Mouse (Mus musculus) ovary, adult 18-20 months (tissue): ENCODE measurements around the gene Tex14.
"Not testable (repeated sequence)": the region's sequence is repeated elsewhere in the genome, so short reads cannot be mapped to it uniquely, and the experiment has no call there.

Experiments
- DNase-seq: peaks from one replicate; pipeline ENCODE4 v3.0.0; 2022; ENCODE audit warnings: low spot score, mixed read lengths

Gene Tex14

GRCm38 (mm10) chr11:87426450-87427250, 21.8 kb downstream of the Tex14 start:
- peak; percentile 72 for DNase-seq

DNA sequence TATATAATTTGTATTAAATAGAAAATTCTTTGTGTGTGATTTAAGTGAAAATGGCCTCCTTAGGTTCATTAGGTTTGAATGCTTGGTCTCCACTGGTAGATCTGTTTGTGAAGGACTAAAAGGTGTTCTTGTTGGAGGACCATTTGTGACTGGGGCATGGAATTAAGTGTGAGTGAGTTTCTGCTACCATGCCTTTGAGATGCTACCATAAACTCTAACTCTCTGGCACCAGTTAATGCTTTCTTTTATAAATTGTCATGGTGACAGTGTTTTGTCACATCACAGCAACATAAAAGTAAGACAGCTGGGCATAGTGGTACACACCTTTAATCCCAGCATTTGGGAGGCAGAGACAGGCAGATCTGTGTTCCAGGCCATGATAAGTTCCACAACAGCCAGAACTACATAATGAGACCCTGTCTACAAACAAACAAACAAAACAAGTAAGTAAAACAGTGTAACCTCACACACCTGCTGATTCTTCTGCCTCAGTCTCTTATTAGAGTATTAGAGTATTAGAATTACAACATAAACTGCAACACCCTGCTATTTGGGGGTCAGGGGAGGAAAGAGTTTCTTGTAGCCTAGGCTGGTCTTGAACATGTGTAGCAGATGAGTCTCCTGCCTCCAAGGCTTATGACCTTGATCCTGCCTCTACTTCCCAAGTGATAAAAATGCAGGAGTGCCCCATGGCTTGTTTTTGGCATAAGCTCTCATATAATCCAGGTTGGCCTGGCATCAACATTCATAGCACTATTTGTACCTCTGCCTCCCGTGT, 22.6 kb downstream of the Tex14 start:
- no peak for DNase-seq

DNA sequence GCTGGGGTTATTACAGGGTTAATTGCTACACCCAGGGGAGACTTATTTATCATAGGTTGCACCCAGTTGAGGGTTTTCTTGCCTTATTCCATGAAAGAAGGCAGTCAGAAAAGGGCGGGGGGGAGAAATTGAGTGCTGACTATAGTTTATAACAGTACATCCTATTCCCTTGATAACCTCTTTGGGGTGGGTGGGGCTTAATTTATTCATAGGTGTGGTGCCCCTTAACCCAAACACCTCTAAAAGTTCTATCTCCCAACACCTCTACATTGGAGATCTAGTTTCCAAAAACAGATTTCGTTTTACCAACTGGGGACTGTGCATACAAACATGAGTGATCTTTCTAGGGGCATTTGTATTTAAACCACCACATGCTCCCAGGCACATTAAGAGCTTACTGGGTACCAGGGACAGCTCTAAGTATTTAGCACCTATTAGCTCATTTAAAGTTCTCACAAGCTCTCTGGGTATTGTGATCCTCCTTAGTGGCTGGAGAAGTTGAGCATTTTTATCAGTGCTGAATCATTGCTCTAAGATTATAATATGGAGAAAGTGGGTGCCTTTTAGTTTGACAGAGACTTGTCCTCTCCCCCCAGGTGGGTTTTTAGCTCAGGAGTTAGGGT, 23.3 kb downstream of the Tex14 start:
- DNase-seq = no peak

DNA sequence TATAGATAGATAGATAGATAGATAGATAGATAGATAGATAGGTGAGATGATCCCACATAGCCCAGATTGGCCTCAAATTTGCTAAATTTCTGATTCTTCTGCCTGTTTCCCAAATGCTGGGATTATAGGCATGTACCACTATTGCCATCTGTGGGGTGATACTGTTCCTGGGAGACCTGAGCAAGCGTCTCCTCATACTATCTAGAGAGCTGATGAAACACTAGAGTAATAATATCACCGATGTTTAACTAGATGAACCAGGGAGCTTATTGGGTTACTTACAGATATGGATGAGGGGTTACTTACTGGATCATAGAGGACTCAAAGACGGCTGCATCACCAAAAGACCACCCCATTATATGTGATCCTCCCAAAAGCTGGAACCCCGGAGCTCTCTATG, 24.5 kb downstream of the Tex14 start:
- no peak for DNase-seq

DNA sequence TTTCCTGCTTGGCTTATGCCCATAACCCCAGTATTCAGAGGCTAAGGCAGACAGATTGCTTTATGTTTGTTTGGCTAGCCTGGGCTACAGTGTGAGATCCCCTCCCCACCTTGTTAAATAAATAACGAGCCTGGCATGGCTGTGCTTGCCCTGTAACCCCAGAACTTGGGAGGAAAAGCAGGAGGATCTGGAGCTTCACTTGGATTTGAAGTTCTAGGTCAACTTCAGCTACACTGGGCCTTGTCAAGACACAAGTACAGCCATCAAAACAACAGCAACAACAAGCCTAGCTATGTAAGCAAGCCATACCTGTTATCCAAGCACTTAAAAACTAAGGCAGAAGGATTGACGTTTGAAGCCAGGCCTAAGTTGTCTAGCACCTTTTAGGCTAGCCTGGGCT, 25.5 kb downstream of the Tex14 start:
- no peak for DNase-seq

DNA sequence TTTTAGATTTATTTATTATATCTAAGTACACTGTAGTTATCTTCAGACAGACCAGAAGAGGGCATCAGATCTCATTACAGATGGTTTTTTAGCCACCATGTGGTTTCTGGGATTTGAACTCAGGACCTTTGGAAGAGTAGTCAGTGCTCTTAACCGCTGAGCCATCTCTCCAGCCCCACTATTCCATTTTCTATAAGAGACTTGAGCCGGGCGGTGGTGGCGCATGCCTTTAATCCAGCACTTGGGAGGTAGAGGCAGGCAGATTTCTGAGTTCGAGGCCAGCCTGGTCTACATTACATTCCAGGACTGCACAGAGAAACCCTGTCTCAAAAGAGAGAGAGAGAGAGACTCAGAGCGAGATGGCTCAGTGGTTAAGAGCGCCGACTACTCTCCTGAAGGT, 26.9 kb downstream of the Tex14 start:
- DNase-seq = not testable (repeated sequence)

GRCm38 (mm10) chr11:87432447-87432846, 27.6 kb downstream of the Tex14 start:
- no peak for DNase-seq

- DNase-seq = no peak
These were observed 28.2 kb downstream of the Tex14 start for GRCm38 (mm10) chr11:87432933-87433669.

- DNase-seq = not testable (repeated sequence)
These were observed 30.2 kb downstream of the Tex14 start for GRCm38 (mm10) chr11:87435107-87435506.

DNA sequence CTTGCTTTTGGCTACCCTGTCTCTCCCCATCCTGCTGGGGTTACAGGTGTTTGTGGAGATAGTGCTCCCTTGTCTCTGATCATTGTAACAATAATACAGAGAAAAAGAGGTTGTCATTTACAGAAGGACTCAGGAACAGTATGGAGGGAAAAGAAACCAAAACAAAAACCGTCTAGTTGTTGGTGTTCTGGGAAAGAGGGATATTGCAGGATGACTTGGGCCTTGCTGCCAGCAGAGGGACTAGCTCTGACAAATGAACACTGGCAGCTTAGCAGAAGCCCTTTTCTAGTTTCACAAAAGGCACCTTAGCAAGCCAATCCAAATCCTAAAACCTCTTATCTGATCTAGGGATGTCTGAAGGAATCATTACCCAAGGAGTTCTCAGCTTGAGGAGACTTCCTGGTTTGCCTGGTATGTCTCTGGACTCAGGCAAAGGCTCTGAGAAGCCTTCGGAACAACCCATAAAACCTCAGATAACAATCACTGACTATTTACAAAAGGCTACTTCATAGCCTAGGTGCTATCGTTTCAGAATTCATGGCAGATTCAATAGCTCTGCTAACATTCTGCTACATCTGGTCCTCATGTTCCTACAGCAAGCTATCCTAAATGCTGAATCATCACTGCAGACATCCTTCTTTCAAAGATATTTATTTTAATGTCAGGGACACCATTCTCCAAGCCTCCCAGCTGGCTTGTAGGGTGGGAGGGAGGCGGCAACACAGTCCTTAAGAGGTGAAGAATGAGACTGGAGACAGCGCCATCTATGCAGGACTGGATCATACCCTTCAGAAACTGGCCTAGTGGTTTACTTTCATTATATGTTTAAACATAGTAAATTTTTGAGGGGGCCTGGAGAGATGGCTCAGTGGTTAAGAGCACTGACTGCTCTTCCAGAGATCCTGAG, 31.7 kb downstream of the Tex14 start:
- no peak for DNase-seq

DNA sequence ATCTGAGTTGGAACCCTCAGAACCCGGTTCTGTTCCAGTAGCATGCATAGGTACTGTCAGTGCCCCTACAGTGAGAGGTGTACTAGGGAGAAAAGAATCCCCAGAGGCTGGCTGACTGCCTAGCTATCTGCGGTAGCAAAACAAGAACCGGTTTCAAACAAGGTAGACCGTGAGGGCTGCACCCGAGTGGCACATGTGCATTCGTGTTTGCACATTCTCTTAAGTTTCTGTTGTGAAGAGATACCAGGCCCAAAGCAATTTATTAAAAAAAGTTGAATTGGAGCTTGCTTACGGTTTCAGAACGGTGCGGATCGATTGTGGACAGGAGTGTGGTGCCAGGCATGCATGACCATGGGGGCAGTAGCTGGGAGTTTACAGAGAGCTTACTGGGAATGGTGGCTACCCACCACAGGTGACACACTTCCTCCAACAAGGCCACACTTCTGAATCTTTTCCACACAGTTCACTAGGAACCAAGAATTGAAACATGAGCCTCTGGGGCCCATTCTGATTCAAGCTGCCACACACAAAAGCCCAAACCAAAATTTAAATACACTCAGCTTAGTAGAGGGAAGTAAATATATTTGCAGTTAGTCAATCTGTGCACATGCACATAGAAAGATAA, 35.0 kb downstream of the Tex14 start:
- no peak for DNase-seq

DNA sequence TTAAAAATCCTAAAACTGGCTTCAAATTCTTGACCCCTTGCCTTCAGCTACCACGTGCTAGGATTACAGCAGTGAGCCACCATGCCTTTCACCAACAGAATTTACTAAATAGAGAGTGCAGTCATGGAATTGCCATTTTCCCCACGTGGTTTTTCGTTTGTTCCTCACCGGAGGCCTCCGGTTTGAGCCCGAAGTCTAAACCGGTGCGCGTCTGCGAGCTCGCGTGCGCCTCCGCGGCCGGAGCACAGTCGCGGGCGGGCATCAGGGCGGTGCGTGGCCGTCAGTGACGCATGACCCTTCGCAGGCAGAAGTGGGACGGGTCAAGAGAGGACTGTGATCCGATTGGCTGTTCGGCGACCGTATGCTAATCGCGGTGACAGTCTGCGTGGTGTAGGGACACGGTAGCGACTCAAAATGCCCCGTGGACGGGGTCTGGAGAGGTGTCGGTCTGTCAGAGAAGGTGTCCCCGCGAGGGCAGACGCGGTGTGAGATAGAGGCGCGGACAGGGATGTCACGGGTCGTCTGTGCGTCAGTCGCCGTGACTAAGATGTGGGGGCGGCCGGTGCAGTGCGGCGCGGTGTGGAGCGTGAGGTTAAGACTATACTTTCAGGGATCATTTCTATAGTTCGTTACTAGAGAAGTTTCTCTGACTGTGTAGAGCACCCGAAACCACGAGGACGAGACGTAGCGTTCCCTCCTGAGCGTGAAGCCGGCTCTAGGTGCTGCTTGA, 37.9 kb downstream of the Tex14 start:
- DNase-seq = peak; percentile 79

DNA sequence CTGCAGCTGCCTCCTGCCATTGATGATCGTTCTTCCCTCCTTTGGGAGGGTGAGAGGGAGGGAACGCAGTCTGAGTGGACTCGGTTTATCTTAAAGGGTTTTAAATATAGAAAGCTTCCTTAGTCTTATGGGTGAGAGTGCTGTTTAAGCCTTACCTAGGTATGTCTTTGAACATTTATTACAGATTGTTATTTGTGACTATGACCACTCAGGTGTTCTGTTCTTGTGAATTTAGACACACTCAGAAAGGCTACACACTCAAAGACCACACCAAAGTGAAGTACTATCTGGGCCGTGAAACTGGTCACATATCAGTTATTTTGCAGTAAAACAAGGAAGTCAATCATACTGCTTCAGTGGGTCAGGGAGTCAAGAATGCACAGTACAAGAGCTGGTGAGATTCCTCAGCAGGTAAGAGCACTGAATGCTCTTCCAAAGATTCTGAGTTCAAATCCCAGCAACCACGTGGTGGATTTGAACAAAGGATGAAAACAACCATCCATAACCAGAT, 38.6 kb downstream of the Tex14 start:
- peak; percentile 51 for DNase-seq

- not testable (repeated sequence) for DNase-seq
These were observed 39.2 kb downstream of the Tex14 start for GRCm38 (mm10) chr11:87444056-87444455.

DNA sequence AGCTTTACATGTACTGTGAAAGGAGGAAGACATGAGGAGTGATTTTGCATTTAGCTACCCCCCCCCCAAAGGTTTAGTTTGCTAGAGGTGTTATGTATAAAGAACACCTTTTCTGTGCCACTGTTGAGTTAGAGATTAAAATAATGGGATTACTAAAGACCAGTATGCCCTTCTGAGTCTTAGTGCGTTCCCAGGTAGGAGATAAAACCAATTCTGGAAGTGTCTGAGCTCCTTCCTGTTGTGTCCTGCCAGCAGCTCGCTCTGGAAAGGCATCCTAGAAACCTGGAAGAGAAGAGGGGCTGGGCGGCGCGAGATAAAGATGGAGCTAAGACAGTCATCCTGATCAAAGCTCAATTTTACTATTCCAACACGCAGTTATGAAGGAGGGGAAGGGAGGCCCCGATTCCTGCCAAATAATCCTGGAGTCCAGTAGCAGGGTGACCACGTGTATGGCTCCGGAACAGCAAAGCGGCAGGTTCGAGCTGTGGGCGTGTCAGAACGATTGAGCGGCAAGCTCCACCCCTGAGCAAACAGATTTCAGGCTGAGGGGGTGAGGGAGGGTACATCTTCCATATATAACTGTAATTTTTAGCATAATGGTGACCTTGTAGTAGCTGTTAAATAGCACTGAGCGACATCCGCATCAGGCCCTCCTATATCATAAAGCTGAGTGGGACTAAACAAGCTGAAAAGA, 40.0 kb downstream of the Tex14 start:
- no peak for DNase-seq

DNA sequence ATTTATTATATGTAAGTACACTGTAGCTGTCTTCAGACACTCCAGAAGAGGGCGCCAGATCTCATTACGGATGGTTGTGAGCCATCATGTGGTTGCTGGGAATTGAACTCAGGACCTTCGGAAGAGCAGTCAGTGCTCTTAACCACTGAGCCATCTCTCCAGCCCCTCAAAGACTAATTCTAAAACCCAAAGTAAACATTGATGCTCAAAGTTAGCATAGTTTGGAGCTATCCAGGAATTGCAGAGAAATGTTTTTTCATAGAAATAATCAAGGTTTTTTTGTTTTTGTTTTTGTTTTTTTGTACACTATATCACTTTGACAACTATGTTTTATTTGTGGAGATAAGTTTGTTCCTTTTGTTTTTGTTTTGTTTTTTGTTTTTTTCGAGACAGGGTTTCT, 40.7 kb downstream of the Tex14 start:
- not testable (repeated sequence) for DNase-seq

DNA sequence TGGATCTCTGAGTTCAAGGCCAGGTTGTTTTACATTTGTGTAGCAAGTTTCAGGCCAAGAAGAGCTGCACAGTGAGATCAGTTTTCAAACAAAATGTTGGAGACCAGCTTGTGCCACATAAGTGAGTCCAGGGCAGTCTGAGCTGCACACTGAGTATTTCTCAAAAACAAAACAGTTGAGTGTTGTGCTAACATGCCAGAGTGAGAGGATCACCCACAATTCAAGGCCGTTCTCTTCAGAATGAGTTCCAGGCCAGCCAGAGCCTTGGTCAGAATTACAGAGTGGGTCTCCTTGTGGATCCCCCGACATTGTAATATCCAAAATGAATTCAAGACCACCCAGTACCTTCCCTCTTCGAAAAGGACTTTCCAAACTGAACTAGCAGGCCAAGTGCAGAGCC, 41.3 kb downstream of the Tex14 start:
- no peak for DNase-seq

DNA sequence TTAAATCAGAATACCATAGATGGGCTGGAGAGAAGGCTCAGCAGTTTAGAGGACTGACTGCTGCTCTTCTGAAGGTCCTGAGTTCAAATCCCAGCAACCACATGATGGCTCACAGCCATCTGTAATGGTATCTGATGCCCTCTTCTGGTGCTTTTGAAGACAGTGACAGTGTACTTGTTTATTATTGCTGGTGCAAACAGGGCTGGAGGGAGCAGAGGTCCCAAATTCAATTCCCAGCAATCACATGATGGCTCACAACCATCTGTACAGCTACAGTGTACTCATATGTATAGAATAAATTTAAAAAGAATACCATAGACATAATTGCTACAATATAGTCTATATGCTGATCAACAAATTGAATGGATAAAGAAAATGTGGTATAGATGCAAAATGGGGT, 42.6 kb downstream of the Tex14 start:
- no peak for DNase-seq

DNA sequence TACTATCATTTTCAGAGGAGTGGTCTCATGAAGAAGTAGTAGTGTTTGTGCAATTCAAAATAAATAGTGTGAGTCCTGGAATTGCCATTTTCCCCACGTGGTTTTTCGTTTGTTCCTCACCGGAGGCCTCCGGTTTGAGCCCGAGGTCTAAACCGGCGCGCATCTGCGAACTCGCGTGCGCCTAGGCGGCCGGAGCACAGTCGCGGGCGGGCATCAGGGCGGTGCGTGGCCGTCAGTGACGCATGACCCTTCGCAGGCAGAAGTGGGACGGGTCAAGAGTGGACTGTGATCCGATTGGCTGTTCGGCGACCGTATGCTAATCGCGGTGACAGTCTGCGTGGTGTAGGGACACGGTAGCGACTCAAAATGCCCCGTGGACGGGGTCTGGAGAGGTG, 43.2 kb downstream of the Tex14 start:
- peak; percentile 94 for DNase-seq
